Mouse (Mus musculus) activated CD4-positive, CD25-positive, alpha-beta regulatory T cell, adult 4 months (primary cell): ENCODE results near the gene Coasy. TPM values are rescaled to one million over a fixed set of nuclear protein-coding genes. Genes with fewer than 3 reads are reported as not detected.

ENCODE experiments used
- ATAC-seq: one replicate; pipeline ENCODE4 v1.8.0; 2017
- polyA plus RNA-seq, 2 experiments: library from polyadenylated mRNA; unstranded; fragments of 100-300 nt; shearing (Covaris generic); gene quantifications; one replicate each; pipeline ENCODE4 v1.2.1; 2017

Gene Coasy
- polyA plus RNA-seq, 2 experiments from 2014 or later = 17.9 to 22.1 TPM

DNA sequence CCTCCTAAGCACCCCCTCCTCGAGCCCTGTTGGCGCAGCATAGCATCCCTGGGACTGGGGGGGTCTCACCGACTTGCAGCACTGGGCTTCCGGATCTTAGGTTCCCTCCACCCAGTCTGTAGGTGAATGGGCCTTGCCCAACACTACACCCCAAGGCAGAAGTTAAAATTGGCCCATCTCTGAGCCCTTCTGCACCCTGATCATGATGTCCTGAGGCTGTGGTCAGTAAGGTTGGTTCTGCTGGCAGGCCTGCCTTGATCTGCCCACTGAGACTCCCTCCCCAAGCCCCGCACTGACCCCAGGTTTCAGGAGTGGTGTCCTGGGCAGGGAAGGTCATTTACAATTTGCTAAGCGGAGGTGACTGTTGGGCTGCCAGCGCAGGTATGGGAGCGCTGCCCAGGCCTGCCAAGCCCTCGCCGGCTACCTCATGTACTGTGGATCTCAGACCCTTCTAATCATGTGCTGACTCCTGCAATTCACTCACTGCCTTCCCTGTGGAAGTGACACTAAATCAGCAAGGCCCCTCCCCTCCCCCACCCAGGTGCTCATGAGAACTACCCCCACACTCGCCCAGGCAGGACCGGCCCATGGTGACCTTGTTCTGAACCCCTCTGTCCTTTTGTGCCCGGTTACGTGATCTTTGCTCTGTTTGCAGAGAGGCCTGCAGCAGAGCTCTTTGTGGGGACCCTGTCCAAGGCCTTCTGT lies 19.2 kb upstream of the Coasy start:
- no peak for ATAC-seq

GRCm38 (mm10) chr11:101063676-101064327 lies 18.6 kb upstream of the Coasy start:
- peak; percentile 74 for ATAC-seq

DNA sequence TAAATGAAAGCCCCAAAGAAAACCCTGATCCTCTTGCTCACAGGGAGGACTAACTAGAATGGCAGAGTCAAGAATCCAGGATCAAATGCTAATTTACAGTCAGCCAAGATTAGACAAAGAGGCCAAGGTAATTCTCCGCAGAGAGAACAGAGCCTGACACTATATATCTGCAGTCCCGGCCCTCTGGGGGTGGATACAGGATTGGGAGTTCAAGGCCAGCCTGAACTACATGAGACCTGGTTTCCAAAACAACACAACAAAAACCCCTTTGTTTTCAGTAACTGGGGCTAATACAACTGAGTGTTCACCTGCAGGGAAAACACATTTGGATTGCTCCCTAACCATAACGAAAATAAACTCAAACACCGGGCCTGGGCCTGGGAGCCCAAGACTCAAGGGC lies 17.9 kb upstream of the Coasy start:
- no peak for ATAC-seq

DNA sequence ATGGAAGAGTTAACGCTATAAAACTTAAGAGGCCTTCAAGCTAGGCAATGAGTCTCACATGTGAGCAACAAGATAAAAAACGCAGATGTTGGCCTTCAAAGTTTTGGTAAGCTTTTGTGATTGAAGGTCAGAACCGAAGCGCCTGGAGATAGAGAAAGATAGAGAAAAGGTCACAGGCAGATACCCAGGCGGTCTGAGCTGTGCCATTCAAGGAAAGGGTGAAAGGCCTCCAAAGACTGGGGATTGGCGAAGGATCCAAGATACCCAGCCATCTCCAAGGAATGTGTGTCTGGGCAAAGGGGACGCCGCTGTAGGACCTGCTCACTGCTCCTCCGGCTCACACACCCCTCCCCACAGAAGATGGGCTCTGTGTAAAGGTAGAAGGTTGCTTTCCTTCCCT lies 17.4 kb upstream of the Coasy start:
- no peak for ATAC-seq

GRCm38 (mm10) chr11:101066549-101067412 lies 15.6 kb upstream of the Coasy start:
- no peak for ATAC-seq

GRCm38 (mm10) chr11:101069391-101070188 lies 12.8 kb upstream of the Coasy start, which contains the start of gene Naglu:
Gene Naglu (plus strand): TSS chr11:101070012.
- peak; percentile 96 for ATAC-seq

- ATAC-seq = peak; percentile 36
Measured at GRCm38 (mm10) chr11:101070189-101070527, 12.2 kb upstream of the Coasy start.

- no peak for ATAC-seq
Measured at GRCm38 (mm10) chr11:101070987-101071386, 11.4 kb upstream of the Coasy start.

DNA sequence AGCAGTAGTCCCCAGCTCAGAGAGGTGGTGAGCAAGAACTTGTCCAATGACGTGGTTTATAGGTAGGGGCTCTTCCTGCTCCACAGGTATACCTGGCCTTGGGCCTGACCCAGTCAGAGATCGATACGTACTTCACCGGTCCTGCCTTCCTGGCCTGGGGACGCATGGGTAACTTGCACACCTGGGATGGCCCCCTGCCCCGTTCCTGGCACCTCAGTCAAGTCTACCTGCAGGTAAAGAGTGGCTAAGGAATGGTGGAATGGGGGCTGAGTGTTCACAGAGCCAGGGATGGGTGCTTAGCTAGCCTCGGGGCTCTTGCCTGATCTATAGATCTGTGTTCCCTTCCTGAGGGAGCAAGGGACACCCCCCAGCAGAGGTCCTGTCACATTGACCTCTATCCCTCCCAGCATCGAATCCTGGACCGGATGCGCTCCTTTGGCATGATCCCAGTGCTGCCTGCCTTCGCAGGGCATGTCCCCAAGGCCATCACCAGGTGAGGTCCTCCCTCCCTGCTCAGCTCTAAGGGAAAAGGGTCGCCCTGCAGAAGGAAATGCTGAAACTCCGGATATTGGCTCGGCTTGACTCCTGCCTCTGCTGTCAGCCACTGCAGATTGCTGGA lies 10.4 kb upstream of the Coasy start:
- no peak for ATAC-seq

- ATAC-seq = no peak
Measured at GRCm38 (mm10) chr11:101078121-101078520, 4.2 kb upstream of the Coasy start, which contains the start of gene Hsd17b1. Gene Hsd17b1 (plus strand): TSS chr11:101078411.

GRCm38 (mm10) chr11:101079746-101080145 lies 2.6 kb upstream of the Coasy start:
- ATAC-seq = no peak

- ATAC-seq = no peak
Measured at GRCm38 (mm10) chr11:101080421-101080820, 1.9 kb upstream of the Coasy start.

- ATAC-seq = no peak
Measured at GRCm38 (mm10) chr11:101081659-101082058, 706 bp upstream of the Coasy start.

DNA sequence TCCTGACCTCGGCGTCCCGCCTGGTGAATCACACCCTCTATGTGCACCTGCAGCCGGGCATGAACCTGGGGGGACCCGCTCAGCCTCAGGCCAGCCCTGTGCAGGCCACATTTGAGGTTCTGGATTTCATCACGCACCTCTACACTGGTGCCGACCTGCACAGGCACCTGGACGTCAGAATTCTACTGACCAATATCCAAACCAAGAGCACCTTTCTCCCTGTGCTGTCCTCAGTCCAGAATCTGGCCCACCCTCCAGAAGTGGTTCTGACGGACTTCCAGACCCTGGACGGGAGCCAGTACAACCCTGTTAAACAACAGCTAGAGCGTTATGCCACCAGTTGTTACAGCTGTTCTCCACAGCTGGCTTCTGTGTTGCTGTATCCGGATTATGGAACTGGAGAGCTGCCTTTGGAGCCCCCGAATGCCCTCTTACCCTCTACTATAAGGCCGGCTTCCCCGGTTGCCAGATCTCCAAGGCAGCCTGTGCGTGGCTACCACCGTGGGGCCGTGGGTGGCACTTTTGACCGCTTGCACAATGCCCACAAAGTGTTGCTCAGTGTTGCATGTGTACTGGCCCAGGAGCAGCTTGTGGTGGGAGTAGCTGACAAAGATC lies 825 bp downstream of the Coasy start:
- ATAC-seq = no peak

DNA sequence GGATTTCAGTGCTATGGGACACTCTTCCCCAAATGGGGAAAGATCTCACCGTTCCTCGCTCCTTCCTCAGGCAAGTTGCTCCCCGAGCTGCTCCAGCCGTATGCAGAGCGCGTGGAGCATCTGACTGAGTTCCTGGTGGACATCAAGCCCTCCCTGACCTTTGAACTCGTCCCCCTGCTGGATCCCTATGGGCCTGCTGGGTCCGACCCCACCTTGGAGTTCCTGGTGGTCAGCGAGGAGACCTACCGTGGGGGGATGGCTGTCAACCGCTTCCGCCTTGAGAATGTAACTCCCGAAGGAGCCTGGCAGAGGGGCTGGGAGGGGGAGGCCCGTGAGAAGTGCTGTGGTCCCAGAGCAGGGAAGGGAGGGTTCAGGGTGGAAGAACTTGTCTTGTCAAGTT lies 1.9 kb downstream of the Coasy start:
- ATAC-seq = no peak

- ATAC-seq = no peak
Measured at GRCm38 (mm10) chr11:101084811-101085210, 2.4 kb downstream of the Coasy start.

GRCm38 (mm10) chr11:101085617-101086322 lies 3.4 kb downstream of the Coasy start:
- ATAC-seq = no peak

DNA sequence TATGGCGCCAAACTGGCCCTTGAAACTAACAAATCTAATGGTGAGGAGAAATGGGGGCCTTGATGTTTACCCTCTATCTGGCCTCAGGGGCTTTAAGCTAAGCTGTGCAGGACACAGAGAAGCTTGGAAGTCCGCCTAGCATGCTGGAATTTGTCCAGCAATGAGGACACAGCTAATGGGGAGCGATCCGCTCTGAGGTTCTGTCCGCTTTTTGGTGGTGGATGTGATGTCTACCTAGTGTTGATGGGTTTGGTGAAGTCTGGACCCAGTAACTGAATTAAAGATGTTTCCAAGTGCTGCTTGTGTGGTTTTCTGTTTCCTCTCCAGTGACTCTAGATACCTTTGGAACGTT lies 3.9 kb downstream of the Coasy start:
- no peak for ATAC-seq

DNA sequence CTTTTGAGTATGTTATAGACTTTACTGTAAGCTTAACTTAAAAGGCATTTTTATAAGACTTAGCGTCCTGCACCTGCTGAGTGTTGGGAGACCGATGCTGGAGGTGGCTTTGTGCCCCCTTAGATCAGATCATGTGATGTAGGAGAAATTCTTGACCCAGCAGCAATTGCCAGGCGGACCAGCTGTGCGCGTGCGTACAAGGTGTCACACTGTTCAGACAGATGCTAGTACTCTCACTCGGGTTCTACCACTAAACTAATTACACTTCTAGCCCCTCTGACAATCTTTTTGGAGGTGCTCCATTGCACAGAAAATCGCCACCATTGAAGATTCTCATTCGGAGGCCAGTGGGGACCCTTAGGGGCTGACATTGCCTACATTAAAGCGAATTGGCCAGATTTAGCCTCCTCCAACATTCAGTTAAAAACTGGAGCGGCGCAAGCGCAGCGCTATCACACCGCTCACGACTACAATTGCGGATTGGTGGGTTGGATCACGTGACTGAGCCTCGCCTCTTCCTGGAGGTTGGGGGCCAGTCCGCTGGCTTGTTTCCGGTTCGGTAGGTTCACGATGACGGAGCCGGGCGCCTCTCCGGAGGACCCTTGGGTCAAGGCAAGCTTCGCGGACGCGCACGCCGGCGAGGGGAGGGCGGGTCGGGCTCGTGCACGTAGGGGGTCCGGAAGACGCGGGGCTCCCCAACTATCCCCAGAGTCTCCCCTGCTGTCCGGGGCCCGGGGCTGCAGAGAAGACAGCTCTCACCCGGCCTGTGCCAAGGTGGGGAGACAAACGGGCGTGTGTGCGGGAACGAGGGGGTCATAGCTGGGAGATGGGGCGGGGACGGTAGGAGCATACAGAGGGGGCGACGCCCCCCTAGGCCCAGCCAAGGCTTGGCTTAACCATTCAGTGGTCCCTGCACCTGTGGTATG lies 4.7 kb downstream of the Coasy start, which contains the start of gene Mlx:
Gene Mlx (plus strand): TSS at position 522 of the 926 bp plus-strand sequence.
- ATAC-seq = peak; percentile 81

DNA sequence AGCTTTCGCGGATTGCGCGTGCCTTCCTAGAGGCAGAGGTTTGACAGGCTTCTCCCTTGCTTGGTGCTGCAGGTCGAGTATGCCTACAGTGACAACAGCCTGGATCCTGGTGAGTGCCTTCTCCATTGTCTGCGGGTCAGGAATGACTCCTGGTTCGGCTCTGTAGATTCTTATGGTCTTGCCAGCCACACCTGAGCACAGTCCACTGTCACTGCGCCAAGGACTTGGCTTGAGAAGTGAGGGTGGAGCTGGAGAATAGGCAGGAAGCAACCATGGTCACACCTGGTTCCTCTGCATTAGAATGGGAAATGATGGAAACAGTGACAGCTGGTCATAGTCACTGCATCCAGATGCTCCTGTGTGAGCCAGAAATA lies 5.3 kb downstream of the Coasy start:
- ATAC-seq = no peak
